Mouse (Mus musculus): ENCODE results near the gene Ankrd44.

The Ankrd44 gene

GRCm38 (mm10) chr1:54747785-54748420 lies 178.3 kb downstream of the Ankrd44 start:
- DNase-seq = no peak

GRCm38 (mm10) chr1:54745666-54746065 lies 180.5 kb downstream of the Ankrd44 start:
- no peak for DNase-seq

GRCm38 (mm10) chr1:54744171-54744570 lies 182.0 kb downstream of the Ankrd44 start:
- no peak for DNase-seq

- no peak for DNase-seq
Observed at GRCm38 (mm10) chr1:54743072-54743471, 183.1 kb downstream of the Ankrd44 start.

- DNase-seq = no peak
Observed at GRCm38 (mm10) chr1:54740936-54741335, 185.3 kb downstream of the Ankrd44 start.

GRCm38 (mm10) chr1:54737472-54737871 lies 188.7 kb downstream of the Ankrd44 start:
- DNase-seq = no peak

GRCm38 (mm10) chr1:54734917-54735664 lies 191.1 kb downstream of the Ankrd44 start:
- DNase-seq = no peak

- DNase-seq = no peak
Observed at GRCm38 (mm10) chr1:54729316-54729715, 196.9 kb downstream of the Ankrd44 start.

- no peak for DNase-seq
Observed at GRCm38 (mm10) chr1:54726555-54726954, 199.6 kb downstream of the Ankrd44 start.

GRCm38 (mm10) chr1:54716921-54717320 lies 209.3 kb downstream of the Ankrd44 start:
- DNase-seq = no peak

GRCm38 (mm10) chr1:54715061-54715760 lies 211.0 kb downstream of the Ankrd44 start:
- DNase-seq = no peak

- DNase-seq = no peak
Observed at GRCm38 (mm10) chr1:54713231-54714173, 212.7 kb downstream of the Ankrd44 start.

- no peak for DNase-seq
Observed at GRCm38 (mm10) chr1:54711568-54711967, 214.6 kb downstream of the Ankrd44 start.

- no peak for DNase-seq
Observed at GRCm38 (mm10) chr1:54710550-54710949, 215.6 kb downstream of the Ankrd44 start.

- no peak for DNase-seq
Observed at GRCm38 (mm10) chr1:54707888-54708565, 218.2 kb downstream of the Ankrd44 start.

- no peak for DNase-seq
Observed at GRCm38 (mm10) chr1:54707036-54707887, 218.9 kb downstream of the Ankrd44 start.

- no peak for DNase-seq
Observed at GRCm38 (mm10) chr1:54706621-54707020, 219.6 kb downstream of the Ankrd44 start.

GRCm38 (mm10) chr1:54703466-54703865 lies 222.7 kb downstream of the Ankrd44 start:
- DNase-seq = no peak

GRCm38 (mm10) chr1:54702918-54703317 lies 223.3 kb downstream of the Ankrd44 start:
- no peak for DNase-seq

- DNase-seq = no peak
Observed at GRCm38 (mm10) chr1:54695396-54695795, 230.8 kb downstream of the Ankrd44 start.

- DNase-seq = no peak
Observed at GRCm38 (mm10) chr1:54691824-54692223, 234.4 kb downstream of the Ankrd44 start.
